Mouse (Mus musculus): Measurements from ENCODE around the gene Prkaca. TPM values are rescaled to one million over a fixed set of nuclear protein-coding genes. Genes with fewer than 3 reads are reported as not detected.

Gene Prkaca
- 25.3 and 27.4 TPM in 2 replicates for polyA plus RNA-seq (2012; ENCODE audit: low replicate concordance)

DNA sequence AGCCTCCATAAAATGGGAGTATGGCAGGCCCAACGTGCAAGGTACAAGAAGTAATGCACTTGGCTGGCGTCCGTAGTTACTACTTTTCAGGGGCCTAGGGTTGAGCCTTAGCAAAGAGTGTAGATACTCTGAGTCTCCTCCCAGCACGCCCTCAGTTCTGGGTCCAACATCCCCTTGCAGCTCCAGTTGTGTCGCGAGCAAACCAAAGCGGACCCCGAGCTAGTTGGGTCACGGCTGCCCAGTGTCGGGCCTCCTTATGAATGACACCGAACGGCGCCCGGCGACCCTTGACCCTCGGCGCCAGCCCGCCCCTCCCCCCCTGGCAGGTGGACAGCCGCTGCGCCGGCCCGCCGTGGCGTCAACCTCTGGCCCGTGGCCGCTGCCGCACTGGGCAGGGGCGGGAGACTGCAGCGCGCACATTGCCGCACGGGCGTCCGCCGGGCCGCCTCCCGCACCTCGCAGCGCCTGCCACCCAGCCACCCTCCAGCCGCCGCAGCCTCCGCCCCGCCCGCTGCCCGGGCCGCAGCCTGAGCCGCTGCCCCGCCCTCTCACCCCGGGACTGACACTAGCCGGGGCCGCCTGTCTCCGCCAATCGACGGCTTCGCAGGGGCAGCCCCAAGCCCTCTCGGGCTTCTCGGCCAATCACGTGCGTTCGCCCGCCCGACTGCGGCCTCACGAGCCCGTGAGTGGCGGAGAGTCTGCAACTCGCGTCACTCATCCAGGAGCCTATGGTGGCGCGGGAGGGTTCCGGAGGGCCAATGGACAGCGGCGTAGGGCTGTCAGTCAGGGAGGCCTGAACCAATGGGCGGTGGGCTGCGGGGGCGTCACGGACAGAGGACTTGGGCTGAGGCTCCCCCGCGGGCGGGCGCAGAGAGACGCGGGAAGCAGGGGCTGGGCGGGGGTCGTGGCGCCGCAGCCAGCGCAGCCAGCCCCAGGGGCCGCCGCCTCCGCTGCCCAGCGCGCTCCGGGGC lies at the start of gene Prkaca:
Prkaca (plus strand) TSS at position 844 of the 971 bp plus-strand sequence.

GRCm38 (mm10) chr8:83955106-83955957 lies 17.5 kb upstream of the Prkaca start, which contains the start of the genes Gm10644 and Asf1b:
Gene Gm10644, minus strand, starts transcription at chr8:83955205.
Gene Asf1b, plus strand, starts transcription at chr8:83955507.

GRCm38 (mm10) chr8:83997511-83998141 lies 24.8 kb downstream of the Prkaca start, which contains the start of gene Samd1:
Gene Samd1, plus strand, starts transcription at chr8:83997672.

GRCm38 (mm10) chr8:84001281-84002000 lies 28.6 kb downstream of the Prkaca start, which contains the start of gene 1700067K01Rik:
Gene 1700067K01Rik, plus strand, starts transcription at chr8:84001502.

GRCm38 (mm10) chr8:84011705-84012498 lies 39.1 kb downstream of the Prkaca start, which contains the start of gene 2210011C24Rik:
Gene 2210011C24Rik, minus strand, starts transcription at chr8:84012171.

DNA sequence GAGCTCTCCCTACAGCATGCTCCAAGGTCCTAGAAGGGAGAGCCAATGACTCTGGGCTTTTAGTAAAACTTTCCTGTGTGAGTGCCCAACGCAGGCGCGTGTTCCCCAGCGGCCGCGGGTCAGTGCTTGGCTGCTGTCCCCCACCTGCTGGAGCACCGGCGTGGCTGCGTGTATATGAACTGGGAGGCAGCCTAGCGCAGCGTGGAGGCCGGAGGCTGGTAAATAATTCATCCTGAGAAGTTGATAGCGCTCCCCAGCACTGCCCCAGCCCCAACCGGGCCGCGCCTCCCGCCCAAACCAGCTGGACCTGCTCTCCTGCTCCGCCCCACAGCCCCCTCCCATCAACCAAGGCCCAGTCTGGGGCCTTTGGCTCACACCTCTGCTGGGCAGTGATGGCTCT lies 48.3 kb downstream of the Prkaca start, which contains the start of gene Palm3:
Palm3 (plus strand) TSS at position 376 of the 400 bp plus-strand sequence.

GRCm38 (mm10) chr8:84042066-84042947 lies 69.5 kb downstream of the Prkaca start, which contains the start of gene Il27ra:
Gene Il27ra, minus strand, starts transcription at chr8:84042589.

GRCm38 (mm10) chr8:84044900-84045299 lies 72.1 kb downstream of the Prkaca start, which contains the start of gene Rln3:
Gene Rln3, minus strand, starts transcription at chr8:84045000.

Other genes with a start within 250 kb of the Prkaca start
- 52.4 and 93.7 TPM in 2 replicates for gene Adgre5, start 231.7 kb upstream of the Prkaca start, polyA plus RNA-seq (2012; ENCODE audit: low replicate concordance)
- 5.1 and 10.6 TPM in 2 replicates for gene Adgrl1, start 72.9 kb upstream of the Prkaca start, polyA plus RNA-seq (2012; ENCODE audit: low replicate concordance)
- 0.38 and 0.43 TPM in 2 replicates for gene Gm10644, start 17.8 kb upstream of the Prkaca start, polyA plus RNA-seq (2012; ENCODE audit: low replicate concordance)
- 16.9 and 197 TPM in 2 replicates for gene Asf1b, start 17.5 kb upstream of the Prkaca start, polyA plus RNA-seq (2012; ENCODE audit: low replicate concordance)
- gene Samd1, start 24.7 kb downstream of the Prkaca start, polyA plus RNA-seq (2012; ENCODE audit: low replicate concordance), result 246 and 385 TPM in 2 replicates
- gene 1700067K01Rik, start 28.5 kb downstream of the Prkaca start, polyA plus RNA-seq (2012; ENCODE audit: low replicate concordance), result 4.9 and 12.0 TPM in 2 replicates
- 2.3 TPM in 1 of 2 replicates, not detected in the other for gene 2210011C24Rik, start 39.2 kb downstream of the Prkaca start, polyA plus RNA-seq (2012; ENCODE audit: low replicate concordance)
- gene Palm3, start 48.5 kb downstream of the Prkaca start, polyA plus RNA-seq (2012; ENCODE audit: low replicate concordance), result 0.32 TPM in 1 of 2 replicates, not detected in the other
- 19.2 and 26.2 TPM in 2 replicates for gene Il27ra, start 69.6 kb downstream of the Prkaca start, polyA plus RNA-seq (2012; ENCODE audit: low replicate concordance)
- gene Rln3, start 72.0 kb downstream of the Prkaca start, polyA plus RNA-seq (2012; ENCODE audit: low replicate concordance), result 1.0 TPM in 1 of 2 replicates, not detected in the other
- not detected in 2 replicates for gene Gm10643, start 92.1 kb downstream of the Prkaca start, polyA plus RNA-seq (2012; ENCODE audit: low replicate concordance)
- gene Rfx1, start 93.8 kb downstream of the Prkaca start, polyA plus RNA-seq (2012; ENCODE audit: low replicate concordance), result 44.9 and 60.3 TPM in 2 replicates
- 51.9 and 103 TPM in 2 replicates for gene Dcaf15, start 131.8 kb downstream of the Prkaca start, polyA plus RNA-seq (2012; ENCODE audit: low replicate concordance)
- gene Podnl1, start 153.0 kb downstream of the Prkaca start, polyA plus RNA-seq (2012; ENCODE audit: low replicate concordance), result 3.5 and 5.2 TPM in 2 replicates
- 22.7 and 43.1 TPM in 2 replicates for gene Cc2d1a, start 174.9 kb downstream of the Prkaca start, polyA plus RNA-seq (2012; ENCODE audit: low replicate concordance)
- 0.39 and 0.42 TPM in 2 replicates for gene 4930432K21Rik, start 175.0 kb downstream of the Prkaca start, polyA plus RNA-seq (2012; ENCODE audit: low replicate concordance)
- gene Nanos3, start 212.2 kb downstream of the Prkaca start, polyA plus RNA-seq (2012; ENCODE audit: low replicate concordance), result not detected in 2 replicates

All from leukemia stem cell, adult 10-12 weeks (primary cell).